Mouse (Mus musculus): ENCODE measurements around the gene Capns2. TPM values are rescaled to one million over a fixed set of nuclear protein-coding genes. Genes with fewer than 3 reads are reported as not detected.

The Capns2 gene
- polyA plus RNA-seq, 1 experiment from 2014 or later: not detected

- 85% methylated on average over 7 of the region's 7 CpGs for WGBS
- H3K27ac ChIP-seq: no peak overlapping the region
- H3K4me2 ChIP-seq (replicated peaks): no peak overlapping the region
- H3K9me3 ChIP-seq: no peaks in the 10 kb centered on the region
- ATAC-seq: no peak
- H3K27me3 ChIP-seq (replicated peaks): no peaks in the 10 kb centered on the region
- no peak overlapping the region for H3K4me3 ChIP-seq (replicated peaks)
- H3K9ac ChIP-seq: no peak overlapping the region
- H3K4me1 ChIP-seq (replicated peaks): no peaks in the 10 kb centered on the region
- no peaks in the 10 kb centered on the region for H3K36me3 ChIP-seq
These were observed 12.2 kb downstream of the Capns2 start for GRCm38 (mm10) chr8:92913396-92913795.

- Histone ChIP-seq H3K4me2 (replicated peaks) (no peak overlapping the region), H3K4me3 (replicated peaks) (no peak overlapping the region), H3K9ac (no peak overlapping the region), H3K27ac (no peak overlapping the region), H3K27me3 (replicated peaks) (no peaks in the 10 kb centered on the region), H3K9me3 (no peaks in the 10 kb centered on the region), H3K36me3 (no peaks in the 10 kb centered on the region), H3K4me1 (replicated peaks) (no peaks in the 10 kb centered on the region)
- WGBS: 82% methylated on average over 3 of the region's 3 CpGs
- ATAC-seq: no peak
These were observed 14.9 kb downstream of the Capns2 start for GRCm38 (mm10) chr8:92916082-92916481.

- ATAC-seq: no peak
- Histone ChIP-seq H3K4me3 (replicated peaks) (no peak overlapping the region), H3K27me3 (replicated peaks) (no peaks in the 10 kb centered on the region), H3K36me3 (no peaks in the 10 kb centered on the region), H3K4me1 (replicated peaks) (no peaks in the 10 kb centered on the region), H3K9ac (no peak overlapping the region), H3K27ac (no peak overlapping the region), H3K9me3 (no peaks in the 10 kb centered on the region), H3K4me2 (replicated peaks) (no peak overlapping the region)
- 90% methylated on average over 3 of the region's 3 CpGs for WGBS
These were observed 20.6 kb downstream of the Capns2 start for GRCm38 (mm10) chr8:92921768-92922167.

GRCm38 (mm10) chr8:92928986-92929385, 27.8 kb downstream of the Capns2 start:
- no peak for ATAC-seq
- Histone ChIP-seq H3K4me1 (replicated peaks) (no peaks in the 10 kb centered on the region), H3K27ac (no peak overlapping the region), H3K9ac (no peak overlapping the region), H3K36me3 (no peaks in the 10 kb centered on the region), H3K4me2 (replicated peaks) (no peak overlapping the region), H3K9me3 (no peaks in the 10 kb centered on the region), H3K27me3 (replicated peaks) (no peaks in the 10 kb centered on the region), H3K4me3 (replicated peaks) (no peak overlapping the region)
- 79% methylated on average over 4 of the region's 4 CpGs for WGBS

- Histone ChIP-seq H3K4me2 (replicated peaks) (no peak overlapping the region), H3K9me3 (no peaks in the 10 kb centered on the region), H3K4me3 (replicated peaks) (no peak overlapping the region), H3K27me3 (replicated peaks) (no peaks in the 10 kb centered on the region), H3K9ac (no peak overlapping the region), H3K4me1 (replicated peaks) (0 out of 2 replicates have a peak, but pooled peaks cover under 1% of the 10 kb centered on the region), H3K36me3 (no peaks in the 10 kb centered on the region), H3K27ac (no peak overlapping the region)
- 74% methylated on average over 4 of the region's 4 CpGs for WGBS
- no peak for ATAC-seq
These were observed 36.8 kb downstream of the Capns2 start for GRCm38 (mm10) chr8:92938056-92938455.

GRCm38 (mm10) chr8:92949071-92949470, 47.9 kb downstream of the Capns2 start:
- H3K9me3 ChIP-seq: no peaks in the 10 kb centered on the region
- no peak overlapping the region for H3K9ac ChIP-seq
- no peaks in the 10 kb centered on the region for H3K36me3 ChIP-seq
- no peak overlapping the region for H3K4me2 ChIP-seq (replicated peaks)
- H3K4me3 ChIP-seq (replicated peaks): no peak overlapping the region
- no peak for ATAC-seq
- no peak overlapping the region for H3K27ac ChIP-seq
- no peaks in the 10 kb centered on the region for H3K4me1 ChIP-seq (replicated peaks)
- H3K27me3 ChIP-seq (replicated peaks): no peaks in the 10 kb centered on the region
- 89% methylated on average over 4 of the region's 4 CpGs for WGBS

GRCm38 (mm10) chr8:92950639-92951371, 49.6 kb downstream of the Capns2 start:
- Histone ChIP-seq H3K9ac (no peak overlapping the region), H3K9me3 (no peaks in the 10 kb centered on the region), H3K36me3 (no peaks in the 10 kb centered on the region), H3K4me1 (replicated peaks) (no peaks in the 10 kb centered on the region), H3K27ac (no peak overlapping the region), H3K4me2 (replicated peaks) (no peak overlapping the region), H3K27me3 (replicated peaks) (no peaks in the 10 kb centered on the region), H3K4me3 (replicated peaks) (no peak overlapping the region)
- no peak for ATAC-seq
- WGBS: 48% methylated on average over 12 of the region's 12 CpGs

Other genes starting within 250 kb of the Capns2 start
- gene Irx6, start 227.1 kb upstream of the Capns2 start, polyA plus RNA-seq (2015; fragmentation: Nextera tagmentation; extraction: Ambion mirVana): not detected in 2 replicates
- gene Mmp2, start 74.1 kb upstream of the Capns2 start, polyA plus RNA-seq (2015; fragmentation: Nextera tagmentation; extraction: Ambion mirVana): 150 and 159 TPM in 2 replicates
- gene Lpcat2, start 46.1 kb upstream of the Capns2 start, polyA plus RNA-seq (2015; fragmentation: Nextera tagmentation; extraction: Ambion mirVana): 6.7 and 6.8 TPM in 2 replicates
- gene Slc6a2, start 58.7 kb downstream of the Capns2 start, polyA plus RNA-seq (2015; fragmentation: Nextera tagmentation; extraction: Ambion mirVana): 0.71 and 1.3 TPM in 2 replicates
- gene Ces1a, start 146.8 kb downstream of the Capns2 start, polyA plus RNA-seq (2015; fragmentation: Nextera tagmentation; extraction: Ambion mirVana): not detected in 2 replicates
- 0.14 and 0.16 TPM in 2 replicates for gene Ces1b, start 178.6 kb downstream of the Capns2 start, polyA plus RNA-seq (2015; fragmentation: Nextera tagmentation; extraction: Ambion mirVana)
- 1.2 and 1.9 TPM in 2 replicates for gene Ces1c, start 229.9 kb downstream of the Capns2 start, polyA plus RNA-seq (2015; fragmentation: Nextera tagmentation; extraction: Ambion mirVana)